Mouse (Mus musculus) erythroid progenitor cell, adult 5-6 weeks (primary cell): Measurements from ENCODE around the gene Adcy1. TPM values are rescaled to one million over a fixed set of nuclear protein-coding genes. Genes with fewer than 3 reads are reported as not detected.

Experiments used
- ATAC-seq: replicated peaks from 2 replicates; pipeline ENCODE4 v1.8.0; 2016; ENCODE audit warnings: moderate number of reproducible peaks, mild to moderate bottlenecking, moderate TSS enrichment, inconsistent platforms; ENCODE audit not compliant: poor library complexity, low FRiP score, severe bottlenecking
- total RNA-seq, 2 experiments: library from RNA; stranded (forward) in 1 of 2; stranded (reverse) in 1 of 2; fragments of 150-400 nt in 1 of 2; fragments of 186-747, 209-891 nt in 1 of 2; gene quantifications; 2 replicates each; pipeline versions ENCODE4 v1.2.3 to v1.2.4; 2015 to 2017; ENCODE audit warnings: low replicate concordance in 2 of 2

Gene Adcy1
- total RNA-seq, 2 experiments from 2014 or later: not detected

DNA sequence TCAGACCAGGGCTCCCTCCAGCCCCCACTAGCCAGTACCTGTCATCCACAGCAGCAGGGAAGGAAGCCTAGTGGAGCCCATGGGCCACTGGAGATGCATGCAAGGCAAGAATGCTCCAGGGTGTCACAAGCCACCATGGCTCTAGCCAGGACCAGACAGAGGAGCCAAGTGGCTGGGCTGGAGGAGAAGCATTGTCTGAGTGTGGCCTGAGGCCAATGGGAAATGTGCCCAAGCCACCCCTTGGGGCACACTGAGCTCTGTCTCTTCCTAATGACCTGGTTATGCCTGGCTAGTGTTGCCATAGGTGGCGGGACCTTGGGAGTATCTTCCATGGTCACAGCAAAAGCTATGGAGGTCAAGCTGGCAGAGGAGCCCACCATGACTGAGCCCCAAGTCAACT is 106.4 kb downstream of the Adcy1 start:
- ATAC-seq: no peak

DNA sequence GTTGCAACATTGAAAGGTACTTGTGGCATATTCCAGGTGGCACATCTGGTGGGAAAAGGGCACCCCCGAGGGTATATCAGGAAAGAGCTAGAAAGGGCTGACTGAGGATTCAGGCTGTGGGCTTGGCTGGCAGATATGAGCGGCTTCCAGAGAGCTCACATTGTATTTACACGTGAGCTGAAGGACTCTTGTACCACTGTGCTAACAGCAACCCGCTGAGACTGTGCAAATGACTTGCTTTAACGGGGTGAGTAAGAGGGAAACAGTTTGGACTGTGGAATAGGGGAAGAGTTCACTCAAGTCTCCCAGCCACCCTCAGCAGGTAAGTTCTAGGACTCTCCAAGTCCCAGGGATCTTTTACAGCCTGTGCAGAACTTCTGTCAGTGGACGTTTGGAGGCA is 110.4 kb downstream of the Adcy1 start:
- ATAC-seq: no peak

DNA sequence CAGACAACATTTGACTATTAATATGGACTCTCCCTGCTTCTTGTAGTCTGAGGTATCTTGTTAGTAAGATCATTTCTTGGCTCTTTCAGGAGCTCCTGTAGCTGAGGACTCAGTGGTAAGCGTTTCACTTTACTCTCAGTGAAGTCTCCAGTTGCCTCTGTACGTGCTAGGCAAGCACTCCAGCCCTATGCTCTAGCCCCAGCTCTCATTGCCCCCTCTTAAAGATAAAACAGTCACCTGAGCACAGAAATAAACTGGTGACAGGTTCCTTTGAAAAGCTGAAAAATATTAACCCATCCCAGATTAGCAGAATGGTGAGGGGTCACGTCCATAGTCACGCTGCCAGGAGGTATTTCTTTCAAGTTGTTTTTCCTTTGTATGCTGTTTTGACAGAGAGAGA is 115.4 kb downstream of the Adcy1 start:
- ATAC-seq: no peak

DNA sequence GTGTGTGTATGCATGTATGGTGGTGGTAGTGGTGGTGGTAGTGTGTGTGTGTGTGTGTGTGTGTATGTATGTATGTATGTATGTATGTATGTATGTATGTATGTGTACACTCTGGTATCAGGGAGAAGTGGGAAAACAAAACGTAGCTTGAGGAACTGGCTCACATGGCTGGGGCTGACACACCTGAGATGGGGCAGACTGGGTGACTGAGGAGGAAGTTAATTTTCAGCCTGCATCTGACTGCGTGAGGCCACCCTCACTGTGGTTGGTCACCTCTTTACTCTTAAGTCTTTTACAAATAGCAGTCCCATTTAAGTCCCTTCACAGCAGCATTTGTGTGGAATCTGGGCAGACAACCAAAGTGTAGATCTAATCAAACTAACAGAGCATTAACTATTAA is 116.0 kb downstream of the Adcy1 start:
- no peak for ATAC-seq

DNA sequence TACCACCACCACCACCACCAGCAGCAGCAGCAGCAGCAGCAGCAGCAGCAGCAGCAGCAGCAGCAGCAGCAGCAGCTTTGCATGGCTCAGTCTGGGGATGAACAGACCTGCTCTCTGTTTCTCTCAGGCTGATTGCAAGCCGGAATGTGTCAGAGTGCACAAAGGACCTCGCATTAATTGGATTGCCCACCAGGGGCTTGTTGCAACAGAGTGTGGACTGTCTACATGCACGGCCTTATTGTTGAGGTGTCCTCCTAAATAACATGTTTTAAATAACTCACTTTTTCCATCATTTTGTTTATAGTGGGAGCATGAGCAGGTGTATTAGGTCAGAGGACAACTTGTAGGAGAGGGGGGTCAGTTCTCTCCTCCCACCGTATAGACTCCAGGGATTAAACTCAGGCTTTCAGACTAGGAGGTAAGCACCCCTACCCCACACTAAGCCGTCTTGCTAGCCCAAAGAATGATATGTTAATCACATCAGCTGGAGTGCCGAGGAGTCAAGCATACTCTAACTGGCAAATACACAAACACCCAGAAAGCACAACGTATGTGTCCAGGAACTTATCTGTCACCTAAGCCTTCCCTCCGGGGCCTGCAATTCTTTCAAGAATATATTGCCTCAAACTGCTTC is 119.2 kb downstream of the Adcy1 start:
- ATAC-seq: no peak

DNA sequence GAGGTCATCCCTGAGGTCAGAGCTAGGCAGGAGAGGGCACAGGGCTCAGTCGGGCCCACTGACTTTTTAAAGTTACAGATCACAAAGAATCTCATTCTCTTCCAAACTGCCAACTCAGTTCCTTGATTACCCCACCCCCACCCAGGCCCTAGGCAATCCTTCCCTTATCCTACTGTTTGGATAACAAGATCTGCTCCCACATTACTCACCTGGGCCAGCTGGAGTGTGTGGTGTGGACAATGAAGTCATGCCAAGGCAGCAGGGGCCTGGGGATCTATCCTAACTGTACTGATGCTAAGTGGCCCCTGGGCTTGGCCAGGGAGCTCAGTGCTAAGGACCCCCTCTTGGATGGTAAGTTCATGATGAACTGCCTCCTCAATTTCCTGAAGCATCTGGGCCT is 121.1 kb downstream of the Adcy1 start:
- ATAC-seq: no peak

DNA sequence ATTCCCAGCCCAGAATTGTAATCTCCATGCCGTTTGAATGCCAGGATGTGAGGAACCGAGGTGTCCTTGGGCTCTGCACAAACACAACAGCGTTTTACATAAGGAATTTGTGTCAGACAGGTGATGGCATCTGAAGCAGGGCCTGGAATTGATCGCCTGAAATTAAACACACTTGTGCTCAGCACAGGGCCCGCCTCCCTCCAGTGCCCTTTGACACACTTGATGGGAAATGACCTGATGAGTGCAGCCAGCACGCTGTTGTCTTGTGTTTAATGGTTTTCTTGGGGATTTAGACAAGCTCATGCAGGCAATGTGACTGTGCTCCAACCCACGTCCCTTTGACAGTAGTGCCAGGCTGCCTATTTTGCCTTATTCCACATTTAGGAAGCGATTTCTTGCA is 124.2 kb downstream of the Adcy1 start:
- ATAC-seq: no peak

DNA sequence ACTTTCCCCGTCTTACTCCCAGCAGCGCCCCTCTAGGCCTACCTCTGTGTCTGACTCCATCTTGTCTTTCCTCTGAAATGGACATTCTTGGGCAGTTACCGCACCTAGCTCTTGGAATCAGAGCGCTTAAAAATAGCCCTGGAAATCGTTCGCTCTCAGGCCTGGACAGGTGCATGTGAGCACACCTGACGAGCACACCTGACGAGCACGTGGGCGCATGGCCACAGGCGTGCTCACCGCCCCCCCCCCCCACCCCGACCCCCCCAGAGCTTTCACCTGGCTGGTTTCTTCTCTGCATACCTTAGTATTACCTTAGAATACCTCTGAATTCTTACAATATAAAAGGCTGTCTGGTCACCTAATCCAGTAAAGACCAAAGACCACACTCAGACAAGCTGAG is 125.2 kb downstream of the Adcy1 start, which contains the start of gene Gm11985:
TSS of gene Gm11985 (minus strand) at position 101 of the 400 bp plus-strand sequence.
- no peak for ATAC-seq

DNA sequence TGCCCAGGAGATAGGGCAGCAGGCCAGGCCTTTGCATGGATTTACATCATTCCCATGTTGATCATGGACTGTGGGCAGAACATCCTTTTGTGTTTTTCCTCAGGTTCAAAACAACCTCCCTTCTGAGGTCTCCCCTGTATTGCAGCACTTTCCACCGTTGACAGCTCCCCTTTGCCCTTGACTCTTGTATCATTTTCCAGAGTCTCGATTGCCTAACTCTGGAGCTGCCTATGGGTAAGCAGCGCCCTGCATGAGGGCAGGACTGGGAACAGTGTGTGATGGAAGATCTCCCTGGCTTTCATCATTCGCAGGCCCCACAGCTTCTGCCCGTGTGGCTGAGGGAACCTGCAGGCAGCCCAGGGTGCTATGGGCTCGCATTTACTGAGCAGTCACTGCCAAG is 129.4 kb downstream of the Adcy1 start:
- no peak for ATAC-seq

DNA sequence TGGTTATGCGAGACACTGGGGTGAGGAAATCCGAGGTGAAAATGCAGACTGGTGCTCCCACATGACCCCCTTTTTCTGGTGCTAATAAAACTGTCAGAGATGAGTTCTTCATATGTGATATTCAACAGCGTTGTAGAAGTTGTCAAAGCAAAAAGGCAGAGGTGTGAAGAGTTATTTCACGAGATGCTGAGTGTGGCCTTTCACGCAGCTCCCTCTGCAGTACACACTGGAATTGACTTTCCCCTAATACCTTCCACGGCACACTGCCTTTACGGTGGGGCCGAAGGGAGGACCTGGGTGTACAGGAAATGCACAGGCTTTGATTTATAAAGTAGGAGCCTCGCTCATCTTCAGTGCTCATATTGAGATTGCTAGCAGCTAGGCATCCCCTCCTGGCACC is 129.8 kb downstream of the Adcy1 start:
- no peak for ATAC-seq

DNA sequence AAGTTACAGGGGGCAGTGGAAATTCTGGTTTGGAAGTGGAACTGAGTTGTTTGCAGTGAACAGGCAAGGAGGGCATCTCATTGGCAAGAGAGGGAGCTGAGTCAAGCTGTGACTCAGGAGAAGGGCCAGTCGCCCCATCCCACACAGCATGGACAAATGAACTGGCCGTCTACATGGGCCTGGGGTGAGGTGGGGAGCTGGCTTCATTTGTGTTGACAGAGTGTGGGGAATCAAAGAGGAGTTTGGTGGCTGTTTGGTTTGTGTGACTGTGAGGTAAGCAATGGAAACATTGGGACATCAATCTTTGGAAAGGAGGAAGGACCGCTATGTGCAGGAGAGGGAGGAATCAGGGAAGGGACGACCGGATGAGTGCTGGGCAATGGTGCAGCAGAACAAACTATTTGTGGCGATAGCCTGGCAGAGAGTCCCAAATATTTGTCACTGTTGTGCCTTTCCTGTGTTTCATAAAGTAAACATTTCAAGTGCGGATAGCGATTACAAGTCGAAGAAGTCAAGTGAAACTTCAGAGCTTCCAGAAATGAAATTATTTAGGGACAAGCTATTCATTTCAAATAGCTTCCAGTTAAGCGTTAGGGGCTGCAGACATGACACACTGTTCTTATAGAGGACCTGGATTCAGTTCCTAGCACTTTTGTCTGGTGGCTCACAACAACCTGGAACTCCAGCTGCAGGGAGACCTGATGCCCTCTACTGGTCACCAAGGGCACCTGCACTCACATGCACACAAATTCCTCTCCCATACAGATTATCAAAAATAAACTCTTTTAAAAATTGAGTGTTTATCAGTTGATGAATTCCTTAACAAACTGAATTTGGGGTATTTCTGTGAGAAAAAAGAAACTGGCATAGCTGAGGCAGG is 131.4 kb downstream of the Adcy1 start:
- ATAC-seq: no peak

DNA sequence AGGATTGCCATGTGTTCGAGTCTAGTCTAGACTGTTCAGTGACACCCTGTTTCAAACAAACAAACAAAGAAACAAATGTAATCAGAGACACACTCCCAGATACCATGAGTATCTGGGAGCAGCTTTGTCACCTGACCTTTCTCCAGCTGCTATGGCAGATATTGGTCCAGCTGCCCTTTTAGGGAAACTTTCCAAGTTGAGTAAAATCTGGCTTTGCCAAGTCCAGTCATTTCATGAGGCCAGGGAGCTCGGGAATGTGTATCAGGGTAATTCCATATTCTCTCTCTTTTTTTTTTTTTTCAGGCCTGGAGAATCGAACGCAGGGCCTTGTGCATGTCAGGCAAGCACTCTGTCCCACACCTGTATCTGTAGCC is 132.0 kb downstream of the Adcy1 start:
- no peak for ATAC-seq

DNA sequence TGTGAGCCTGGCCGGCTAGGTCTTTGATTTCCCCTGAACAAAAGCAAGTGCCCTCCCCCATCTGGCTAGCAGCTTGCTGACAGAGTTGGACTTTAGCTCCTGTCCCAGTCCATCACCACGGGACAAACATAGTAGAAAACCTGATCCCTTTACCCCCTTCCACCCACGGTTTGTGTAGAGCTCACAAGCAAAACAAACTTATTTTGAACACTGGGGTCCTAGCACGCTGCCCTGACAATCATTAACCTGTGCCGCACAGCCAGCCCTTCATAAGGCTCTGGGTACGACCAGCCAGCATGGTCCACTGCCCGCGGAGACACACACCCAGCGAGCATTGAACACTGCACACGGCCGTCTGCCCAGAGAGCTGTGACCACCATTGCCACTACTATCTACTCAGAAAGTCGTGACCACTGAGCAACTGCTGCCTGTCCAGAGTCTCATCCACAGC is 134.2 kb downstream of the Adcy1 start, which contains the start of gene Igfbp1:
TSS of gene Igfbp1 (plus strand) at position 292 of the 451 bp plus-strand sequence.
- ATAC-seq: no peak

DNA sequence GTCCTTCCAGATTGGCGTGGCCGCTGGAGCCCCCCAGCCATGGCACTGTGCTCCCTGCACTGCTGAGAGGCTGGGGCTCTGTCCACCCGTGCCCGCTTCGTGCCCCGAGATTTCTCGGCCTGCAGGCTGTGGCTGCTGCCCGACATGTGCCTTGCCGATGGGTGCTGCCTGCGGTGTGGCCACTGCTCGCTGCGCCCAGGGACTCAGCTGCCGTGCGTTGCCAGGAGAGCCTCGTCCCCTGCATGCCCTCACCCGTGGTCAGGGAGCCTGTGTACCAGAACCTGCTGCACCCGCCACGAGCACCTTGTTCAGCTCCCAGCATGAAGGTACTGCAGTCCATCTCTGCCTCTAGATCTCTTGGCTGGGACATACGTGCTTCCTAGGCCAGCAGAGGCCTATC is 134.7 kb downstream of the Adcy1 start:
- no peak for ATAC-seq

DNA sequence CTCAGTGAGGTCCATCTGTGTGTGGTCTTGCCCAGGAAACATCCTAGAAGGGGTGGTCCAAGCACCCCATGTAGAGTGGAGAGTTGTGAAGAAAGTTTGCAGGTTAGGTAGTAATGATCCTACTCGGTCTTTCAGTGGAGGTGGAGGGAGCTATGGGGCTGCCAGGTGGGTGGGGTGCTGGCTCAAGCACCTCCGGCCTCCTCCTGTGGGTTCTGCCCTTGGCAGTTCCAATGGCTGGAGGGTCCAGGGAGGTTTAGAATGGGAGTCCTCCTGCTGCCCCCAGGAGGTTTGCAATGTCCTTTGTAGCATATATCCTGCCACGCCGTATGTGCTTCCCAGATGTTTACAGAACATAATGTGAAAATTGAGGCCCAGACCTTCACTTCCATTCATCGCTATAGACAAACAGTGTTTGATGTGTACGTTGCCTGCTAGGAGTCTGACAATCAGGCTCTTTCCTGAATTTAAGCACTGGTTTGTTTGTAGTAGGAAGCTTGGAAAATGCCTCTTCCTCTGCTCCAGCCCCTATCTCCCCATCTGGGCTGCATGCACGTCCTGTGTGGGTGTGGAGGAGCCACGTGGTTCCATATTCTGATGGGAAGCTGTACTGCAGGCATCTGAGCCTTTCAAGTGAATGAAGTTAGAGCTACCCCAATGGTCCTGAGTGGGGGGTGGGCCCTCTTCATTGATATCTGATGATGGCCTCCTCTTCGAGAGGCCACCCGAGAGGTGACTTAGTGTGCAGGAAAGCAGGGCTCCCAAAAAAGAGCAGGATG is 135.4 kb downstream of the Adcy1 start:
- ATAC-seq: no peak

DNA sequence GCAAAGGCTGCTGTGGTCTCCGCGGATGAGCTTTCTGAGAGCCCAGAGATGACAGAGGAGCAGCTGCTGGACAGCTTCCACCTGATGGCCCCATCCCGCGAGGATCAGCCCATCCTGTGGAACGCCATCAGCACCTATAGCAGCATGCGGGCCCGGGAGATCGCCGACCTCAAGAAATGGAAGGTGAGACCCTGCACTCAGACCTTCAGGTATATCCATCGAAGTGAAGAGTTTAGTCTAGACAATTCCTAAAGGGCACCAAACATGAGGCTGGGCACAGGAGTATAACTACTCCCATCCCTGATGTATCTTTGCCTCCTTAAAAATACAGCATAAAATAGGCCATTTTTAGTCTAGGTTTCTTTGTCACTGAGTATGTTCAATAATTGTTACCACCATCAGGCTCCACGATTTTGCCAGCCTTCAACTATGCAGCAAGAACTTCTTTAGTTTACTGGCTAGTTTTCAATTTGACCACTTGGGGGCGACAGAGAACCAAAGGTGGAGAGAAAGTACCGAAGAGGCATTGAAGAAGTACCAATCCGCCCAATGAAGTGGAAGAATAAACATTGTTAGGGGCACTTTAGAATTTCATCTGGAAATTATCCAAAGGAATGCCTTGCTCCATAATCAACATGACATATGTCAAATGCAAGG is 136.6 kb downstream of the Adcy1 start:
- ATAC-seq: no peak

DNA sequence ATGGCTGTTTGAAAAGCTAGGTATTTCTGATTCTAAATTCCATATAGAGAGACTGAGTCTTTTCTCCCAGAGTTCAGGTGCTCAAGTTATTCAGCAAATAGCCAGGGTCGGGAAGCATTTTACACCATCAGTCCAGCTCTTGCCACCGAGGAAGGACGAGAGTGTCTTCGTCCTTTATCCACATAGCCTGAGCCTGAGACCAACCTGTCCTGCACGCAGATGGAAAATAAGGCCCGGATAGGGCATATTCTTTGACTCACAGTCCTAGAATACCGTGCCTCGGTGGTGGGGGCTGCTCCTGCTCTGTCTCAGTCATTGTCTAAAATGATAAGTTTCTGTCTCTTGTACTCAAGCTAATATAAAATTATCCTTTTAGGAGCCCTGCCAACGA is 137.1 kb downstream of the Adcy1 start:
- no peak for ATAC-seq

DNA sequence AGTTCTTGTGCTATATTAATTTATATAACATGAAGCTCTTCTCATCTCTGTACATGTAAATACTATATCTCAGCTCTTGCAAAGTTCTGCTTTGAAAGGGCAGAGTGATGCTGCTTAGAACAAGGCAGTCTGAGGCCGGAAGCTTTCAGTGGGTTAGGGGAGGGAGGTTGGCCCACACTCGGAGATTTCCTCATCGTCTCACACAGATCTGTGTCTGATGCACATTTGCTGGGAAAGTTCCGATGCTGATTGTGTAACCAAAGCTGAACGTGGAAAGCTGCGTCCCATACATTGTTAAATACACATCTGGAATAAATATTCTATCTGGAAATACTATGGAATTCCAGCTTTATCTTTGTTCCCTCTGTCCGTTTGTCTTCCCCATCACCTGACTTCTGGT is 138.9 kb downstream of the Adcy1 start:
- no peak for ATAC-seq

DNA sequence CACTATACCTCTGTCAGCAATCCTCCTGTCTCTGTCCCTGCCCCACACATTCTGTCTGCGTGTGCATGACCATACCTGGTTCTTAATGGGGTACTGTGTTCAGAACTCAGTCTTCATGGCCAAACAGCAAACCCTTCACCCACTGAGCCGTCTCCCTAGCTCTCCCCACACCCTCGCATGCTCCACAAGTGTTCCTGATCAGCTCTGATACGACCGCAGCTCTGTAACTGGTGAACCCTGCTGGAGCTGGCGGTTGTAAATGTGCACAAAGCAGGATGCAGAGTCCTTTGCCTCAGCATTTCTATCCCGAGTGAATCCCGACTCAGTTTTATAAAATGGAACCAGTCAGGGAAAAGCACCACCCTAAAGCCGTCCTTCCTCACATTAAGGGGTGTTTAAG is 140.6 kb downstream of the Adcy1 start:
- ATAC-seq: no peak

DNA sequence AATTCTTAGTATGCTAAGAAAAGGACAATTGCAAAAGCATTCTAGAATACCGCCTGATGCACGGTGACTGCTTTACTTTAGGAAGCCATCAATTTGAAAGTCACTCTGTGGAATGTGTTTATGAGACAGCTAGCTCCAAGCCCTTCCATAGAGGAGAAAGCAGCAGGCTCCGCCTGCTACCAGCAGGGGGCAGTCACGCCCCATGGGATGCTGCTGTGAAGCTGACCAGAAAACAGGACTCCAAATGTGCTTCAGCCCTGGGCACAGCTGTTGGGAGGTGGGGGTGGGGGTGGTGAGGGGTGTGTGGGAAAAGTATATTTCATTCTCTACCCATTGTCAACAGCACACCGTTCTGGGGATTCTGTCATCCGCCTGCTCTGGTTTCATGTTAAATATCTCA is 147.1 kb downstream of the Adcy1 start:
- ATAC-seq: no peak
